In genomic region chrX:102189581-102189980, GRCm38 (mm10) we compare ENCODE assay signal across 8 mouse cellular contexts. TPM values are rescaled to one million over a fixed set of nuclear protein-coding genes. Genes with fewer than 3 reads are reported as not detected.
DNase-seq lines count a peak whose midpoint lies in the region; ATAC-seq and TF ChIP-seq lines count a peak whose summit lies in the region.

No protein-coding gene starts in this region.

- H3K36me3 ChIP-seq in midbrain, embryonic 10.5 days = peaks cover 31% of the 10 kb centered on the region
- no peaks in the 10 kb centered on the region for H3K36me3 ChIP-seq in midbrain, postnatal 0 days (ENCODE audit: insufficient read depth, low read length)
- H3K36me3 ChIP-seq in limb, embryonic 13.5 days = peaks cover 14% of the 10 kb centered on the region
- H3K36me3 ChIP-seq in stomach, embryonic 16.5 days (ENCODE audit: control insufficient read depth, insufficient read depth, low read length) = no peaks in the 10 kb centered on the region

- no peaks in the 10 kb centered on the region for H3K9me3 ChIP-seq in midbrain, embryonic 10.5 days (replicated peaks)
- H3K9me3 ChIP-seq in midbrain, postnatal 0 days (ENCODE audit: low read length) = no peaks in the 10 kb centered on the region
- no peaks in the 10 kb centered on the region for H3K9me3 ChIP-seq in limb, embryonic 13.5 days
- no peaks in the 10 kb centered on the region for H3K9me3 ChIP-seq in stomach, embryonic 16.5 days (replicated peaks; ENCODE audit: control insufficient read depth, low read length)

- no peak for TF ChIP-seq CTCF in midbrain, postnatal 0 days (IDR thresholded peaks at IDR 0.05)

- DNase-seq in heart, adult 11 months = peak; percentile 60
- DNase-seq in heart, adult 18-20 months = no peak
- DNase-seq in midbrain, embryonic 10.5 days (ENCODE audit: low spot score) = no peak
- DNase-seq in midbrain, postnatal 0 days (ENCODE audit: low spot score) = no peak
- no peak for DNase-seq in gastrocnemius, postnatal 4 days (ENCODE audit: low spot score in 2 of 2)
- no peak for DNase-seq in layer of hippocampus, adult 9-10 months (ENCODE audit: low spot score)

- WGBS in midbrain, embryonic 10.5 days = 53% methylated on average over 5 of the region's 5 CpGs
- WGBS in midbrain, postnatal 0 days = 37% methylated on average over 5 of the region's 5 CpGs
- 47% methylated on average over 5 of the region's 5 CpGs for whole genome bisulfite sequencing in limb, embryonic 13.5 days
- 47% methylated on average over 5 of the region's 5 CpGs for WGBS in stomach, embryonic 16.5 days

- peak overlapping the region; percentile 71; the same call in 1 of the 2 replicates for H3K4me3 ChIP-seq in midbrain, embryonic 10.5 days
- H3K4me3 ChIP-seq in midbrain, postnatal 0 days (ENCODE audit: low read depth, low read length) = no peak overlapping the region
- H3K4me3 ChIP-seq in limb, embryonic 13.5 days = no peak overlapping the region
- H3K4me3 ChIP-seq in stomach, embryonic 16.5 days (replicated peaks; ENCODE audit: low read length) = peak overlapping the region; percentile 63; the same call in 1 of the 2 replicates

- ATAC-seq in midbrain, postnatal 0 days (ENCODE audit: low FRiP score) = no peak
- ATAC-seq in limb, embryonic 13.5 days (ENCODE audit: low FRiP score, low read depth) = no peak
- no peak for ATAC-seq in stomach, embryonic 16.5 days (ENCODE audit: insufficient read depth, low FRiP score)

- H3K27ac ChIP-seq in midbrain, embryonic 10.5 days (replicated peaks) = no peak overlapping the region; the same call in 1 of the 2 replicates
- no peak overlapping the region for H3K27ac ChIP-seq in midbrain, postnatal 0 days (ENCODE audit: low read depth, low read length)
- H3K27ac ChIP-seq in limb, embryonic 13.5 days = no peak overlapping the region
- no peak overlapping the region for H3K27ac ChIP-seq in stomach, embryonic 16.5 days (ENCODE audit: low read length)

- no peak overlapping the region for H3K4me2 ChIP-seq in midbrain, postnatal 0 days (ENCODE audit: low read depth, low read length, poor library complexity, severe bottlenecking)
- peak overlapping the region; percentile 71 for H3K4me2 ChIP-seq in limb, embryonic 13.5 days (replicated peaks)
- 0 out of 2 replicates have a peak overlapping the region, but pooled peaks have one; percentile 12 for H3K4me2 ChIP-seq in stomach, embryonic 16.5 days (ENCODE audit: low read depth, low read length)

- peaks cover 40% of the 10 kb centered on the region for H3K27me3 ChIP-seq in midbrain, embryonic 10.5 days (ENCODE audit: low read depth, poor library complexity, severe bottlenecking)
- no peaks in the 10 kb centered on the region for H3K27me3 ChIP-seq in midbrain, postnatal 0 days (ENCODE audit: insufficient read depth, low read length)
- peaks cover 7% of the 10 kb centered on the region; the same call in 1 of the 2 replicates for H3K27me3 ChIP-seq in limb, embryonic 13.5 days
- no peaks in the 10 kb centered on the region; the same call in 1 of the 2 replicates for H3K27me3 ChIP-seq in stomach, embryonic 16.5 days (ENCODE audit: control insufficient read depth, insufficient read depth, low read length)

- H3K9ac ChIP-seq in midbrain, postnatal 0 days (replicated peaks; ENCODE audit: low read length, poor library complexity, severe bottlenecking) = no peak overlapping the region
- no peak overlapping the region for H3K9ac ChIP-seq in limb, embryonic 13.5 days
- peak overlapping the region; percentile 31; the same call in 1 of the 2 replicates for H3K9ac ChIP-seq in stomach, embryonic 16.5 days (ENCODE audit: low read length)

- H3K4me1 ChIP-seq in midbrain, embryonic 10.5 days = peaks cover 30% of the 10 kb centered on the region
- H3K4me1 ChIP-seq in midbrain, postnatal 0 days (ENCODE audit: insufficient read depth, low read length) = no peaks in the 10 kb centered on the region
- 0 out of 2 replicates have a peak, but pooled peaks cover 3% of the 10 kb centered on the region for H3K4me1 ChIP-seq in limb, embryonic 13.5 days
- no peaks in the 10 kb centered on the region for H3K4me1 ChIP-seq in stomach, embryonic 16.5 days (ENCODE audit: control insufficient read depth, insufficient read depth, low read length)

RNA-seq across cellular contexts. Expression of gene Rps4x, which starts 0.4 kb away (rescaled TPM):
- 100 to 1,000 TPM; 672 to 785 TPM for total RNA-seq in heart, adult 18-20 months (2021)
- 581 and 680 TPM in 2 replicates for polyA plus RNA-seq in midbrain, embryonic 10.5 days (2016; fragmentation: Nextera tagmentation; extraction: Ambion mirVana)
- total RNA-seq in midbrain, postnatal 0 days (2014; rRNA removed) = 809 and 834 TPM in 2 replicates
- 345 and 356 TPM in 2 replicates for polyA plus RNA-seq in midbrain, postnatal 0 days (2015; fragmentation: Nextera tagmentation; extraction: Ambion mirVana)
- 760 and 771 TPM in 2 replicates for polyA plus RNA-seq in limb, embryonic 13.5 days (2015; fragmentation: Nextera tagmentation; extraction: Ambion mirVana)
- polyA plus RNA-seq in stomach, embryonic 16.5 days (2015; fragmentation: Nextera tagmentation; extraction: Ambion mirVana) = 670 and 719 TPM in 2 replicates
- 1,000 to 10,000 TPM; 1,319 to 1,445 TPM for total RNA-seq in gastrocnemius, postnatal 4 days (2021)

RNA-seq across cellular contexts. Expression of gene Ercc6l, which starts 32.7 kb away (rescaled TPM):
- total RNA-seq in heart, adult 18-20 months (2021) = under 1 TPM; 0.40 to 0.41 TPM
- 21.2 and 22.9 TPM in 2 replicates for polyA plus RNA-seq in midbrain, embryonic 10.5 days (2016; fragmentation: Nextera tagmentation; extraction: Ambion mirVana)
- total RNA-seq in midbrain, postnatal 0 days (2014; rRNA removed) = 1.0 and 1.2 TPM in 2 replicates
- polyA plus RNA-seq in midbrain, postnatal 0 days (2015; fragmentation: Nextera tagmentation; extraction: Ambion mirVana) = 0.28 and 0.31 TPM in 2 replicates
- 11.7 and 13.1 TPM in 2 replicates for polyA plus RNA-seq in limb, embryonic 13.5 days (2015; fragmentation: Nextera tagmentation; extraction: Ambion mirVana)
- polyA plus RNA-seq in stomach, embryonic 16.5 days (2015; fragmentation: Nextera tagmentation; extraction: Ambion mirVana) = 9.7 and 10.1 TPM in 2 replicates
- total RNA-seq in gastrocnemius, postnatal 4 days (2021) = 1 to 10 TPM; 4.0 to 4.1 TPM

Comparison
In these comparisons a context has a peak if more than half of its experiments do, and no peak if none do; other contexts are left out.
1. H3K4me3 ChIP-seq: peak in midbrain, embryonic 10.5 days (single experiment) and stomach, embryonic 16.5 days (single experiment); none in midbrain, postnatal 0 days (single experiment) and limb, embryonic 13.5 days (single experiment).